Mouse (Mus musculus): ENCODE results near the gene Gpc5. TPM values are rescaled to one million over a fixed set of nuclear protein-coding genes. Genes with fewer than 3 reads are reported as not detected.

Gene Gpc5
- polyA plus RNA-seq (2014; fragmentation: Illumina TruSeq; extraction: RNeasy Lipid Tissue Mini Kit (QIAGEN cat#74804); ENCODE audit: low read depth, low replicate concordance): not detected

GRCm38 (mm10) chr14:115092081-115092480, at the start of gene Gpc5:
Gene Gpc5, plus strand, starts transcription at chr14:115092215.

